Mouse (Mus musculus): Measurements from ENCODE around the gene Prkcb. TPM values are rescaled to one million over a fixed set of nuclear protein-coding genes. Genes with fewer than 3 reads are reported as not detected.
A peak's percentile ranks its signal among the peaks of the same experiment; 100 is the strongest.
"Not testable (repeated sequence)": the region's sequence is repeated elsewhere in the genome, so short reads cannot be mapped to it uniquely, and the experiment has no call there.

Prkcb gene
- 1 to 10 TPM; 3.2 to 3.7 TPM for total RNA-seq (2021)

GRCm38 (mm10) chr7:122288605-122289242 lies at the start of gene Prkcb:
TSS of gene Prkcb (plus strand) at chr7:122288751.
- DNase-seq (ENCODE audit: low spot score), result peak; percentile 16
- intact Hi-C loops (cut with DNase I), result no loop called here

GRCm38 (mm10) chr7:122238939-122239338 lies 49.6 kb upstream of the Prkcb start:
- DNase-seq (ENCODE audit: low spot score), result no peak
- intact Hi-C loops (cut with DNase I), result no loop called here

GRCm38 (mm10) chr7:122240413-122241119 lies 48.0 kb upstream of the Prkcb start:
- no peak for DNase-seq (ENCODE audit: low spot score)
- intact Hi-C loops (cut with DNase I), result loop anchor here (2.0 kb wide), 1 partner anchor 52 kb away; no protein-coding TSS in a partner anchor

- intact Hi-C loops (cut with DNase I), result loop anchor here (2.0 kb wide), 1 partner anchor 41 kb away; no protein-coding TSS in a partner anchor
- no peak for DNase-seq (ENCODE audit: low spot score)
These were observed 46.3 kb upstream of the Prkcb start for GRCm38 (mm10) chr7:122242260-122242659.

GRCm38 (mm10) chr7:122242744-122243143 lies 45.8 kb upstream of the Prkcb start:
- DNase-seq (ENCODE audit: low spot score), result not testable (repeated sequence)
- intact Hi-C loops (cut with DNase I), result loop anchor here (2.0 kb wide), 1 partner anchor 42 kb away; no protein-coding TSS in a partner anchor

- no peak for DNase-seq (ENCODE audit: low spot score)
- intact Hi-C loops (cut with DNase I), result no loop called here
These were observed 44.4 kb upstream of the Prkcb start for GRCm38 (mm10) chr7:122244166-122244565.

- intact Hi-C loops (cut with DNase I), result no loop called here
- DNase-seq (ENCODE audit: low spot score), result no peak
These were observed 44.0 kb upstream of the Prkcb start for GRCm38 (mm10) chr7:122244584-122244983.

GRCm38 (mm10) chr7:122245976-122246375 lies 42.6 kb upstream of the Prkcb start:
- DNase-seq (ENCODE audit: low spot score), result no peak
- intact Hi-C loops (cut with DNase I), result no loop called here

- no peak for DNase-seq (ENCODE audit: low spot score)
These were observed 41.2 kb upstream of the Prkcb start for GRCm38 (mm10) chr7:122247254-122247864.

GRCm38 (mm10) chr7:122249321-122249821 lies 39.2 kb upstream of the Prkcb start:
- DNase-seq (ENCODE audit: low spot score), result no peak
- intact Hi-C loops (cut with DNase I), result no loop called here

More at GRCm38 (mm10) chr7:122247254-122247864, 41.2 kb upstream of the Prkcb start:
- intact Hi-C loops (cut with DNase I), result no loop called here

- DNase-seq (ENCODE audit: low spot score), result peak; percentile 21
- intact Hi-C loops (cut with DNase I), result loop anchor here (1.0 to 5.0 kb wide), 2 partner anchors 208 to 671 kb away; no protein-coding TSS in a partner anchor
These were observed 37.1 kb upstream of the Prkcb start for GRCm38 (mm10) chr7:122251197-122252011.

GRCm38 (mm10) chr7:122256722-122257121 lies 31.8 kb upstream of the Prkcb start:
- intact Hi-C loops (cut with DNase I), result no loop called here
- DNase-seq (ENCODE audit: low spot score), result no peak

GRCm38 (mm10) chr7:122258521-122258920 lies 30.0 kb upstream of the Prkcb start:
- no peak for DNase-seq (ENCODE audit: low spot score)
- intact Hi-C loops (cut with DNase I), result no loop called here

GRCm38 (mm10) chr7:122260055-122260602 lies 28.4 kb upstream of the Prkcb start:
- DNase-seq (ENCODE audit: low spot score), result no peak
- intact Hi-C loops (cut with DNase I), result no loop called here

- DNase-seq (ENCODE audit: low spot score), result no peak
- intact Hi-C loops (cut with DNase I), result no loop called here
These were observed 19.5 kb upstream of the Prkcb start for GRCm38 (mm10) chr7:122268983-122269486.

GRCm38 (mm10) chr7:122272334-122272733 lies 16.2 kb upstream of the Prkcb start:
- intact Hi-C loops (cut with DNase I), result no loop called here
- no peak for DNase-seq (ENCODE audit: low spot score)

- intact Hi-C loops (cut with DNase I), result no loop called here
- no peak for DNase-seq (ENCODE audit: low spot score)
These were observed 9.0 kb upstream of the Prkcb start for GRCm38 (mm10) chr7:122279580-122279979.

- intact Hi-C loops (cut with DNase I), result no loop called here
- DNase-seq (ENCODE audit: low spot score), result no peak
These were observed 8.2 kb upstream of the Prkcb start for GRCm38 (mm10) chr7:122280334-122280733.

- intact Hi-C loops (cut with DNase I), result no loop called here
- DNase-seq (ENCODE audit: low spot score), result no peak
These were observed 6.0 kb upstream of the Prkcb start for GRCm38 (mm10) chr7:122282584-122282983.
